Mouse (Mus musculus) Muller cell, postnatal 12 days (primary cell): ENCODE results near the gene Rho.
A peak's percentile ranks its signal among the peaks of the same experiment; 100 is the strongest.

Experiments used
- DNase-seq: peaks from one replicate; pipeline ENCODE4 v3.0.0-alpha.2; 2015; ENCODE audit errors: inconsistent ontology term

Rho gene

DNA sequence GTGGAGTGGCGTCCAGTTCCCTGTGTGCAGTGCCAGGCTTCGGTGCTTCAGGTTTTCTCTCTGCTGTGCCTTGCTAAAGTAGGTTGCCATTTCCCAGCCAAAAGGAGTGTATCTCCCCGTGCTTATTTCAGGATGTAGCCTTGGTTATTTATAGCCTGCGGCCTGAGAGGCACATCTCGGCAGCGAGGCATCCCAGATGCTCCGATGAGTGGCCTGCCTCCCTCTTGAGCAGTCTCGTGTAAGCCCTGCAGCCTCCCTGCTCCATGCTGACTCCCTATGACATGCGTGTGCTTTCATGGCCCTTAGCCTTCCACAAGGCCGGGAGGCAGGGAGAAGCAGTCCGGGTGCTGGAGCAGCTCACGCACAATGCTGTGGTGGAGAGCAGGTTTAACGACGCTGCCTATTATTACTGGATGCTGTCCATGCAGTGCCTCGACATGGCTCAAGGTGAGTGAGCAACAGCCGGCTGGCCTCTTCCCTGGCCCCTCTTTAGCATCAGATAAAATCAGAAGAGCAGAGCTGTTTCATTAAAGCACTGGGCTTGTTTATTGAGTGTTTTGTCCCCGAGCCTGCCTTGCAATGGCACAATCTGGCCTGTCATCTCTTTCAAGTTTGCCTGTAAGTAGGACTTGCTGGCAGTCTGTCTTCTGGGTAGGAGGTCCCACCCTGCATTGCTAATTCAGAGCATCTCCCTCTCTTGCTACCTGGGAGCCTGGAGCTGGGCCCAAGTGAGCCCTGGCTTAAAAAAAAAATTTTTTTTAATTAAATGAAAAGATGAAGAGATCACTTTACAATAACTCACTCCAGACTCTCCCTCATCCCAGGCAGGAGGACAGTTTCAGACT, 15.7 kb upstream of the Rho start:
- no peak for DNase-seq

GRCm38 (mm10) chr6:115916611-115917010, 14.9 kb upstream of the Rho start:
- DNase-seq, result no peak

DNA sequence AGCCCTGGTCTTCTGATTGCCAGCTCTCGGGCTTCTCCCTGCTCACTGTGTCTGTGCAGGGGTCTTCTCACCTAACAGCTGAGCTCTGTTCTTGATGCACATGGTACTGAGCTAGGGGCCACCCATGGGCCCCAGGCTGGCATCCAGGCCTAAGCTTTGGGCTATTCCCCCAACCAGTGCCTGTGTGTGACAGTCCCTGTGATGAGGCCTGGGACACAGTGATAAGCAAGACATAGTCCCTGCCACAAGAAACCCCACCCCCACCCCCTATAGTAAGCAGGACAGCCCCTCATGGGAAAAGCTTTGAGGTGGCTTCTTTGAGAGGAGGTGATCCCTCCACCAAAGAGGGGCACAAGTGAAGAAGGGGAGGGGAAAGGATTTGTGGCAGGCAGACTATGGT, 12.9 kb upstream of the Rho start:
- no peak for DNase-seq

- DNase-seq, result no peak
These were observed 11.7 kb upstream of the Rho start for GRCm38 (mm10) chr6:115919876-115920275.

DNA sequence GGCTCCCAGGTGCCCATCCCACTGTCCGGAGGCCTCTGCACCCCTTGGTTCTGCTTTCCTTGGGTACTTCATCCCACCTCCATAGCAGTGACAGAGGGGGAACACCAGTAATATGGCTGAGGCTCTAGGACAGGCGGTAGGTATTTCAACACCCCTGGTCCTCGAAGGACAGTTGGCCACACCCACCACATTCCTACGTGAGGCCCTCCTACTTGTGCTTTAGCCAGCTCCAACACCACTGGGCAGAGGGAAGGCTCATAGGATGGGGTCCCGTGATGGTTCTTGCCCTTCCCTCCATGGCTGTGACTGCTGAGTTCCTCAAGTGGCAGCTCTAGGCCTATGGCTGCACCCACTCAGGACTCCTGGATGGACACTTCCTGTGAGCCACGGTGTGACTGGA, 6.7 kb upstream of the Rho start:
- DNase-seq, result no peak

GRCm38 (mm10) chr6:115926416-115926815, 5.1 kb upstream of the Rho start:
- DNase-seq, result no peak

GRCm38 (mm10) chr6:115927292-115928242, 4.0 kb upstream of the Rho start:
- no peak for DNase-seq

GRCm38 (mm10) chr6:115930018-115930417, 1.5 kb upstream of the Rho start:
- no peak for DNase-seq

DNA sequence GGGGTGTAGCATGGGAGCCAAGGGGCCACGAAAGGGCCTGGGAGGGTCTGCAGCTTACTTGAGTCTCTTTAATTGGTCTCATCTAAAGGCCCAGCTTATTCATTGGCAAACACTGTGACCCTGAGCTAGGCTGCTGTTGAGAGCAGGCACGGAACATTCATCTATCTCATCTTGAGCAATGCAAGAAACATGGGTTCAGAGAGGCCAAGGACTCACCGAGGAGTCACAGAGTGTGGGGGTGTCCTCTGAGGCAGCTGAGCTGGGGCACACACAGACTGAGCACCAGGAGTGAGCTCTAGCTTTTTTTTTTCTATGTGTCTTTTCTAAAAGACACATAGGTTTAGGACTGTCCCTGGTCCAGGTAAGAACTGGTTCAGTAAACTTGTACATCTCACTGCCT, 843 bp downstream of the Rho start:
- no peak for DNase-seq

GRCm38 (mm10) chr6:115935544-115935943, 4.0 kb downstream of the Rho start:
- DNase-seq, result no peak

GRCm38 (mm10) chr6:115938011-115938410, 6.5 kb downstream of the Rho start:
- DNase-seq, result no peak

- no peak for DNase-seq
These were observed 7.2 kb downstream of the Rho start for GRCm38 (mm10) chr6:115938798-115939197.

DNA sequence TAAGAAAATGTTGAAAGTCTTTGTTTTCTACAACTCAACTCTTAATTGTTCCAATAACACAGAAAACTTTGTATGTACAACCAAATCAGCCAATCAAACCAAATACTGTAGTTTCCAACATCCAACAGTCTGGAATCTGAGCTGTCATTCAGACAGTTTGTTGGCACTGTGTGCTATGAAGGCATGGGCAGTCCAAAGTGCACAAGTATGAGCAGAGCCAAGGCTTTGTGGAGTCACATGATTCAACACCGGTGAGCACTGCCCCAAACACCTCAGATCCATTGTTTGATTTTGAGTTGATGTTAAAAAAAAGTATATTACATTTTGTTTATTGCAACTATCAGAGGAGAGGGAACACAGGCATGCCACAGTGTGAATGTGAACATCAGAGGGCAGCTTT, 9.1 kb downstream of the Rho start:
- no peak for DNase-seq

GRCm38 (mm10) chr6:115941128-115941527, 9.6 kb downstream of the Rho start:
- no peak for DNase-seq

- DNase-seq, result peak; percentile 32
These were observed 12.2 kb downstream of the Rho start for GRCm38 (mm10) chr6:115943498-115944427.

DNA sequence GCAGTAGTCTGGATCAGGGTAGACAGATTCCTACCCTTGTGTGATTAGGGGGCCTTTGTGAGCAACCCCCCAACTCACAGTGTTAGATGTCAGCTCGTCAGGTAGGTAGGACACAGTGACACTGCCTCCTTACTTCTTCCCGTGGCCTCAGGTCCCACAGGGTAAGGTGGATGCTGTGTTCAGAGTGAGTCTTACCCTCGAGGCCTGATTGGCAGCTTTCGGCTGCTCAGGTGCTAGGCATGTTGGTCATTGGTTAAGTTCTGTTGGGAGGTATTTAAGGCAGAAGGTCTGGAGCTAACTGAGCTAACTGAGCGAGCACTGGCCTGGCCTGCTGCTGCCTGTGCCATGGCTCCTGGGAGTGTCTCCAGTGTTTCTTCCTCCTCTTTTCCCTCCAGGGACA, 13.1 kb downstream of the Rho start, which contains the start of gene H1foo:
Gene H1foo (plus strand): TSS at position 301 of the 400 bp plus-strand sequence.
- DNase-seq, result no peak

DNA sequence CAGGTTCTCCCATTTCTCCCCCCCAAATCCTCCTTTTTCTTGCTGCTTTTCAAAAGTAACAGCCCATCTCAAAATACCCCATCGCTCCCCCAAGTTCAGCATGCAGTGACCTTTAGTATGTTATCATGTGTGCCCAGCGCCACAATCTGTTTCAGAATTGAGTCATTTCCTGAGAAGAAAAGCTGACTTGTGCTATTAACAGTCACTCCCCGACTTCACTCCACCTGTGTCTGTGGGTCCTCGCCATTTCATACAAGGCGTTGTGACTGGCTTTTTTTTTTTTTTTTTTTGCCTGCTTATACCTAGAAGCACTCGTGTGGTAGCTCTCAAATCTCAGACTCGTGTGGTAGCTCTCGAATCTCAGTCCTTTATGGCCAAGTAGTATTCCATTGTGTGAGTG, 14.1 kb downstream of the Rho start:
- DNase-seq, result no peak

GRCm38 (mm10) chr6:115946389-115946788, 14.8 kb downstream of the Rho start:
- no peak for DNase-seq

DNA sequence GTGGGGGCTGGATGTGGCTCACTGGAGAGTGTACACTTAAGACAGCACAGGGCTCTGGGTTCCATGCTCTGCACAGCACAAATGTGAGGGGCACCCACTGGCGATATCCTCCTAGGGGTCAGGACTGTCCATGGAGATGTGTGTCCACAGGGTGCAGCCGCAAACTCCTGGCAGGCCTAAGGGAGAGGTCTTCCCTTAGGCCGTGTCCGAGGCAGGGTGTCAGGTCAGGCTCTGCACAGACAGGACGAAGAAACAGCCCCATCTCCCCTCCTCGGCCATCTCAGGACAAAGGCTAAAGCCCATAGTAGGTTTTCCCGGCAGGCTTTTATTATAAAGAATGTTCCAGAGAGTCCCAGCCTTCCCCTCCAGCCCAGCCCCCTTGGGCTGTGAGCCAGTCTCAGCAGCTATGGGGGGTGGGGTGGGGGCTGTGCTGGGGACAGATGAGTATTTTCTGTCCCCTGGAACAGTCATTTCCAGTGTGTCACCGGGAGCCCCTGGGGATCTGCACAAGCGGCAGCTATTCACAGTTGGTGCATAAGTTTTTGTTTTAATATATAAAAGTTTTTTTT, 23.0 kb downstream of the Rho start:
- DNase-seq, result no peak

- DNase-seq, result no peak
These were observed 23.6 kb downstream of the Rho start for GRCm38 (mm10) chr6:115955169-115955568.

DNA sequence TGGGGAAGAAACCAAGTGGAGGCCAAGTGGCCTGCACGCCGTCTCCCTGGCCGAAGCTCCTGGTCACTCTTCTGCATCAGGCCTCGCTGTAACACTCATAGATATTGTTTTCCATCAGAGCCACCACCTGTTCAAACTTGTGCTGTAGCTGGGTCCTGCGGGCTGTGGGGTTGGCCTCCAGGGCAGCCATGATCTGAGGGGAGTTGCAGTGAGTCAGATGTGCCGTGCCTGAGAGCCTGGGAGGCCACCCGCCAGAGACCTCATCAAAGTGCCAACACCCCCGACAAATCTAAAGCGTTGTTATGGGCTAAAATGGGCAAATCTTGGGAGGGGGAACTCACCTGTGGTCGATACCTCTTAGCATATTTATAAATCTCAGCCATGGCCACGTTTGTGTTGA, 24.1 kb downstream of the Rho start:
- DNase-seq, result no peak
